Mouse (Mus musculus) heart, adult 2 months (tissue): Measurements from ENCODE around the gene Omt2b.

Experiments
- CTCF ChIP-seq: fragments of 200-600 bp; IDR thresholded peaks from 2 replicates; pipeline ENCODE4 v1.8.1; 2022; ENCODE audit warnings: antibody characterized with exemption, mild to moderate bottlenecking, moderate library complexity
- EP300 ChIP-seq: fragments of 200-500 bp; IDR thresholded peaks from 2 replicates; pipeline ENCODE4 v1.6.1; 2011; ENCODE audit warnings: low read depth, low read length, control low read depth; ENCODE audit not compliant: insufficient read depth

GRCm38 (mm10) chr9:78363374-78363773 is 36.0 kb downstream of the Omt2b start:
- no peak for TF ChIP-seq CTCF
- no peak for TF ChIP-seq EP300
